Mouse (Mus musculus) thymus, adult 2 months (tissue): ENCODE measurements around the gene 2310046K23Rik.

Experiments used
- CTCF ChIP-seq: fragments of 200-500 bp; IDR thresholded peaks from 2 replicates; pipeline ENCODE4 v1.5.1; 2012; ENCODE audit warnings: mild to moderate bottlenecking, control low read depth, low read length, moderate library complexity, borderline replicate concordance; ENCODE audit not compliant: control insufficient read depth, poor library complexity, insufficient read depth; ENCODE audit errors: extremely low read depth
- POLR2A ChIP-seq: fragments of 200-500 bp; IDR thresholded peaks from 2 replicates; pipeline ENCODE4 v1.6.1; 2012; ENCODE audit warnings: mild to moderate bottlenecking, low read length, control low read depth, moderate library complexity; ENCODE audit not compliant: control insufficient read depth, poor library complexity, insufficient read depth; ENCODE audit errors: extremely low read depth

GRCm38 (mm10) chr3:92500393-92500792, 33.9 kb downstream of the 2310046K23Rik start, which contains the start of gene Sprr4:
- TF ChIP-seq CTCF (no peak), POLR2A (no peak)
